Mouse (Mus musculus): ENCODE data around the gene Ctnnd2. TPM values are rescaled to one million over a fixed set of nuclear protein-coding genes. Genes with fewer than 3 reads are reported as not detected.

The Ctnnd2 gene
- polyA plus RNA-seq, 1 experiment from 2014 or later = 3.8 TPM

- no peaks in the 10 kb centered on the region for H3K4me1 ChIP-seq (replicated peaks; ENCODE audit: control insufficient read depth, insufficient read depth, low read length)
- no peak overlapping the region for H3K4me3 ChIP-seq (ENCODE audit: low read depth, low read length)
- 75% methylated on average over 26 of the region's 26 CpGs for WGBS
- ATAC-seq (replicated peaks; ENCODE audit: low FRiP score, low TSS enrichment, low read depth) (no peak), DNase-seq (ENCODE audit: low spot score) (no peak)
- H3K27ac ChIP-seq (ENCODE audit: low read depth) = no peak overlapping the region
- no peaks in the 10 kb centered on the region for H3K36me3 ChIP-seq (ENCODE audit: control insufficient read depth, insufficient read depth, low read length)
- no peak overlapping the region for H3K9ac ChIP-seq (ENCODE audit: low read length)
- no peaks in the 10 kb centered on the region for H3K27me3 ChIP-seq (replicated peaks; ENCODE audit: control insufficient read depth, insufficient read depth, low read length)
- H3K9me3 ChIP-seq (ENCODE audit: control insufficient read depth, low read length) = no peaks in the 10 kb centered on the region
- no peak overlapping the region for H3K4me2 ChIP-seq (ENCODE audit: low read length)
These were observed 855.2 kb downstream of the Ctnnd2 start for GRCm38 (mm10) chr15:31027448-31028230.

- 34% methylated on average over 1 of the region's 1 CpGs for WGBS
- no peak for ATAC-seq (replicated peaks; ENCODE audit: low FRiP score, low TSS enrichment, low read depth)
These were observed 872.6 kb downstream of the Ctnnd2 start for GRCm38 (mm10) chr15:31044983-31045382.

GRCm38 (mm10) chr15:31051496-31051895, 879.1 kb downstream of the Ctnnd2 start:
- no peak overlapping the region for H3K4me2 ChIP-seq (ENCODE audit: low read length)
- no peaks in the 10 kb centered on the region for H3K4me1 ChIP-seq (replicated peaks; ENCODE audit: control insufficient read depth, insufficient read depth, low read length)
- no peak overlapping the region for H3K9ac ChIP-seq (ENCODE audit: low read length)
- H3K4me3 ChIP-seq (ENCODE audit: low read depth, low read length) = no peak overlapping the region
- H3K9me3 ChIP-seq (ENCODE audit: control insufficient read depth, low read length) = no peaks in the 10 kb centered on the region
- ATAC-seq (replicated peaks; ENCODE audit: low FRiP score, low TSS enrichment, low read depth) = no peak
- no peak for DNase-seq (ENCODE audit: low spot score)
- no peaks in the 10 kb centered on the region for H3K27me3 ChIP-seq (replicated peaks; ENCODE audit: control insufficient read depth, insufficient read depth, low read length)
- H3K36me3 ChIP-seq (ENCODE audit: control insufficient read depth, insufficient read depth, low read length) = no peaks in the 10 kb centered on the region
- H3K27ac ChIP-seq (ENCODE audit: low read depth) = no peak overlapping the region
- 88% methylated on average over 5 of the region's 5 CpGs for WGBS

More at GRCm38 (mm10) chr15:31044983-31045382, 872.6 kb downstream of the Ctnnd2 start:
- H3K4me3 ChIP-seq (ENCODE audit: low read depth, low read length) = no peak overlapping the region
- no peaks in the 10 kb centered on the region for H3K9me3 ChIP-seq (ENCODE audit: control insufficient read depth, low read length)
- H3K9ac ChIP-seq (ENCODE audit: low read length) = no peak overlapping the region
- no peak for DNase-seq (ENCODE audit: low spot score)
- H3K27ac ChIP-seq (ENCODE audit: low read depth) = no peak overlapping the region
- no peaks in the 10 kb centered on the region for H3K27me3 ChIP-seq (replicated peaks; ENCODE audit: control insufficient read depth, insufficient read depth, low read length)
- no peaks in the 10 kb centered on the region for H3K36me3 ChIP-seq (ENCODE audit: control insufficient read depth, insufficient read depth, low read length)
- H3K4me1 ChIP-seq (replicated peaks; ENCODE audit: control insufficient read depth, insufficient read depth, low read length) = no peaks in the 10 kb centered on the region
- no peak overlapping the region for H3K4me2 ChIP-seq (ENCODE audit: low read length)

DNA sequence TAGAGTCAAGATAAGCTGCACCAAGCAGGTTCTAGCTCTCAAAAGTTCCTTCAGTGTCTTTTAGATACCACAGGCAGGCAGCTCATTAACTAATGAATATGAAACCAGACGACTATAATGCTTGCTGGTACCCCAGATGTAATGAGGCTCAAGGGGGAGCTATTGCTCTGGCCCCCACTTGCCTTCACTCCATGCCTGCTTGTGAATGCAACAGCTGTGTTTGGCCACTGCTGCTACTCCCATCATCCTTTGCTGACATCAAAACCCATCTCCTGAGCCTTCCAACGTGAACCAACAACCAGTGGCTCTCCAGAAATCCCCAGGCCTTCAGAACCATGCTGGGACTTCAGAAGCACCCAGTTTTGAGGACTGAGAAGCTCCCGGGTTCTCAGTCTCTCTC, 883.8 kb downstream of the Ctnnd2 start:
- no peak overlapping the region for H3K4me2 ChIP-seq (ENCODE audit: low read length)
- no peaks in the 10 kb centered on the region for H3K27me3 ChIP-seq (replicated peaks; ENCODE audit: control insufficient read depth, insufficient read depth, low read length)
- 67% methylated on average over 3 of the region's 3 CpGs for WGBS
- no peaks in the 10 kb centered on the region for H3K9me3 ChIP-seq (ENCODE audit: control insufficient read depth, low read length)
- ATAC-seq (replicated peaks; ENCODE audit: low FRiP score, low TSS enrichment, low read depth) (no peak), DNase-seq (ENCODE audit: low spot score) (no peak)
- H3K9ac ChIP-seq (ENCODE audit: low read length) = no peak overlapping the region
- H3K4me3 ChIP-seq (ENCODE audit: low read depth, low read length) = no peak overlapping the region
- no peak overlapping the region for H3K27ac ChIP-seq (ENCODE audit: low read depth)
- H3K36me3 ChIP-seq (ENCODE audit: control insufficient read depth, insufficient read depth, low read length) = no peaks in the 10 kb centered on the region
- no peaks in the 10 kb centered on the region for H3K4me1 ChIP-seq (replicated peaks; ENCODE audit: control insufficient read depth, insufficient read depth, low read length)

DNA sequence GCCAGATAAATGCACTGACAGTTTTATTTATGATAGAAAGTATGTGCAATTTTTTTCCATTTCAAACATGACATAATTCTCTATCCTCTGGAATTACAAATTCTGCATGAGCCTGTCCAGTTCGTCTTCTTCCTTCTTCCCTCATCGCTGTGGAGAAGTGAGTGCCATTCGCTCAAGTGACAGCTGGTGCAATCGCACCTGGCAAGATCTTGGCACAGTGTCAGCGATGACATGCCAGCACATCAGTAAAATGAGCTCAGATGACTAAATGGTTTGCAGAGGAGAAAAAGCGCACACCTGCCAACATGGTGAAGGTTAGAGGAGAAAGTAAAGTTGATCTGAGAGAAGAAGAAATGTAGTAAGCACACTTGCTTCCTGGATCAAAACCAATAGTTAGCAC, 885.9 kb downstream of the Ctnnd2 start:
- Histone ChIP-seq H3K27ac (ENCODE audit: low read depth) (no peak overlapping the region), H3K4me2 (ENCODE audit: low read length) (no peak overlapping the region), H3K9ac (ENCODE audit: low read length) (no peak overlapping the region), H3K36me3 (ENCODE audit: control insufficient read depth, insufficient read depth, low read length) (no peaks in the 10 kb centered on the region), H3K27me3 (replicated peaks; ENCODE audit: control insufficient read depth, insufficient read depth, low read length) (no peaks in the 10 kb centered on the region), H3K4me3 (ENCODE audit: low read depth, low read length) (no peak overlapping the region), H3K9me3 (ENCODE audit: control insufficient read depth, low read length) (no peaks in the 10 kb centered on the region), H3K4me1 (replicated peaks; ENCODE audit: control insufficient read depth, insufficient read depth, low read length) (no peaks in the 10 kb centered on the region)
- ATAC-seq (replicated peaks; ENCODE audit: low FRiP score, low TSS enrichment, low read depth) (no peak), DNase-seq (ENCODE audit: low spot score) (no peak)
- WGBS = 85% methylated on average over 6 of the region's 6 CpGs

- Histone ChIP-seq H3K4me1 (replicated peaks; ENCODE audit: control insufficient read depth, insufficient read depth, low read length) (no peaks in the 10 kb centered on the region), H3K27ac (ENCODE audit: low read depth) (no peak overlapping the region), H3K9ac (ENCODE audit: low read length) (no peak overlapping the region), H3K27me3 (replicated peaks; ENCODE audit: control insufficient read depth, insufficient read depth, low read length) (no peaks in the 10 kb centered on the region), H3K4me2 (ENCODE audit: low read length) (no peak overlapping the region), H3K4me3 (ENCODE audit: low read depth, low read length) (no peak overlapping the region), H3K9me3 (ENCODE audit: control insufficient read depth, low read length) (no peaks in the 10 kb centered on the region), H3K36me3 (ENCODE audit: control insufficient read depth, insufficient read depth, low read length) (no peaks in the 10 kb centered on the region)
- ATAC-seq (replicated peaks; ENCODE audit: low FRiP score, low TSS enrichment, low read depth) (no peak), DNase-seq (ENCODE audit: low spot score) (no peak)
- 33% methylated on average over 3 of the region's 3 CpGs for WGBS
These were observed 891.3 kb downstream of the Ctnnd2 start for GRCm38 (mm10) chr15:31063734-31064133.

DNA sequence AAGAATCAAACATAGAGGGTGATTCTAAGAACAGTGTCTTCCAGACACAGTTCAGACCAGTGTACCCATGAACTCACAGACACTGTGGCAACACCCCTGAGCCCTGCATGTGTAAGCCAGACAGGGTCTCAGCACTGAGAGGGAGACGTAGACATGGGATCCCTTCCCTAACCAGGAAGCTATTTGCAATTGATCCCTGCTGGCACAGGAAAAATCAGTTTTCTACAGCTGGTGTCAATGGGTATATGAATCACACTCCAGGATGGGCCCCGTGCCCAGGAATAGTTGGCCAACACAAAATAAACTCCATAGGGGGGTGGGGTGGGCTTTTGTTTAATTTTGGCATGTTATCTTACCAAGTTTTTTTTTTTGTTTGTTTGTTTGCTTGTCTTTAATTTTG, 895.7 kb downstream of the Ctnnd2 start:
- no peaks in the 10 kb centered on the region for H3K4me1 ChIP-seq (replicated peaks; ENCODE audit: control insufficient read depth, insufficient read depth, low read length)
- DNase-seq (ENCODE audit: low spot score) = peak; percentile 27

DNA sequence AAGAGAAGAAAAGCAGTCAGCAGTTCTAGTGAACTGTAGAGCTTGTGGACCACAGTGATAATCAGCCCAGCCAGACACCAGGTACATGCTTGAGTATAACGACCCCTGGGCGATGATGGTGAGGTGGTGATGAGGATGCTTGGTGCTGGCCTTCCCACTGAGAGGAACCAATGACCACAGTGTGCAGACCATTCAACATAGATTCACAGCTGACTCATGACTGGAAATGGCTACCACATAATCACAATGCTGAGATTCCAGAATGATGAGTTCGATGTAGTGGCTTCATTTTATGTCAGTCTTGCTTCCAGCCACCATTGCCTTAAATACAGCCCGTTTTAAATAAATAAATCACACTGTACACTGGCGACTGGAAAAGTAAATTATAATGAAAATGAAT, 897.9 kb downstream of the Ctnnd2 start:
- ATAC-seq (replicated peaks; ENCODE audit: low FRiP score, low TSS enrichment, low read depth) (no peak), DNase-seq (ENCODE audit: low spot score) (no peak)
- Histone ChIP-seq H3K27me3 (replicated peaks; ENCODE audit: control insufficient read depth, insufficient read depth, low read length) (no peaks in the 10 kb centered on the region), H3K4me2 (ENCODE audit: low read length) (no peak overlapping the region), H3K9me3 (ENCODE audit: control insufficient read depth, low read length) (no peaks in the 10 kb centered on the region), H3K4me1 (replicated peaks; ENCODE audit: control insufficient read depth, insufficient read depth, low read length) (no peaks in the 10 kb centered on the region), H3K9ac (ENCODE audit: low read length) (no peak overlapping the region), H3K27ac (ENCODE audit: low read depth) (no peak overlapping the region), H3K4me3 (ENCODE audit: low read depth, low read length) (no peak overlapping the region), H3K36me3 (ENCODE audit: control insufficient read depth, insufficient read depth, low read length) (no peaks in the 10 kb centered on the region)
- 83% methylated on average over 5 of the region's 5 CpGs for WGBS

More for the DNA sequence above, 895.7 kb downstream of the Ctnnd2 start:
- H3K27ac ChIP-seq (ENCODE audit: low read depth) = no peak overlapping the region
- H3K9ac ChIP-seq (ENCODE audit: low read length) = no peak overlapping the region
- no peak overlapping the region for H3K4me2 ChIP-seq (ENCODE audit: low read length)
- no peaks in the 10 kb centered on the region for H3K36me3 ChIP-seq (ENCODE audit: control insufficient read depth, insufficient read depth, low read length)
- 77% methylated on average over 2 of the region's 2 CpGs for WGBS
- H3K27me3 ChIP-seq (replicated peaks; ENCODE audit: control insufficient read depth, insufficient read depth, low read length) = no peaks in the 10 kb centered on the region
- ATAC-seq (replicated peaks; ENCODE audit: low FRiP score, low TSS enrichment, low read depth) = no peak
- no peaks in the 10 kb centered on the region for H3K9me3 ChIP-seq (ENCODE audit: control insufficient read depth, low read length)
- no peak overlapping the region for H3K4me3 ChIP-seq (ENCODE audit: low read depth, low read length)
